Mouse (Mus musculus): Measurements from ENCODE around the gene Oxct2a. TPM values are rescaled to one million over a fixed set of nuclear protein-coding genes. Genes with fewer than 3 reads are reported as not detected.

The Oxct2a gene
- polyA plus RNA-seq, 2 experiments from 2014 or later = not detected

Other genes starting within 250 kb of the Oxct2a start
- gene Bmp8b, start 218.5 kb downstream of the Oxct2a start, polyA plus RNA-seq (2017; shearing (Covaris generic)) = under 1 TPM in 1 of 2 experiments, not detected in 1; 0.28 TPM
- not detected for gene Oxct2b, start 207.4 kb downstream of the Oxct2a start, polyA plus RNA-seq (2017; shearing (Covaris generic))
- gene Ppie, start 183.7 kb downstream of the Oxct2a start, polyA plus RNA-seq (2017; shearing (Covaris generic)) = 100 to 1,000 TPM; 104 to 139 TPM
- not detected for gene Hpcal4, start 140.4 kb downstream of the Oxct2a start, polyA plus RNA-seq (2017; shearing (Covaris generic))
- gene Nt5c1a, start 122.1 kb downstream of the Oxct2a start, polyA plus RNA-seq (2017; shearing (Covaris generic)) = not detected
- gene Heyl, start 90.1 kb downstream of the Oxct2a start, polyA plus RNA-seq (2017; shearing (Covaris generic)) = not detected
- 10 to 100 TPM; 10.3 to 17.7 TPM for gene Pabpc4, start 61.3 kb downstream of the Oxct2a start, polyA plus RNA-seq (2017; shearing (Covaris generic))
- not detected for gene Bmp8a, start 19.6 kb upstream of the Oxct2a start, polyA plus RNA-seq (2017; shearing (Covaris generic))

Measured in CD4-positive, CD25-positive, alpha-beta regulatory T cell, adult 4 months (primary cell).